ENCODE assay signal across 23 mouse cellular contexts in the genomic region with DNA sequence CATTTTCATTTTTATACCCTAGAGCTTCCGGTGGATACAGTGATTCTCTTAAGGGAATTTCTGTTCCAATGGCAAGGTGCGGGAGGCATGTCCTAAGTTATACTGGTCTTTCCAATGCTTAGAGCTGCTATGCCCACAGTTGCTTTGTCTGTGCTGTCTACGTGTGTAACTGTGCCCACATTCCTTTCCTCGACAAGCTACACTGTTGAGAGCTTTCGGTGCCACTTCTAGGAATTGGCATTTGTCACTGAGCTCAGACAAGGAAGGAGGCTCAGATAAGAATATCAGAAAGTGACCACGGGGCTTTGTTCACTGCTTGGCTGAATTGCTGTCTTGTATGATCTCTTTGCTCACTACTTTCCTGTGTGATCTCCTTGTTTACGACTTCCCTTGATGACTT.
"Had no signal": no experiment of that assay in that cellular context is flagged by ENCODE, and none has a peak within 500 bp of the region (broad histone marks: within the 10 kb centered on the region; RNA-seq: fewer than 3 reads in every experiment).

No protein-coding gene starts in this region.

- ATAC-seq: intestine, embryonic 15.5 days; midbrain, embryonic 15.5 days had no signal

- H3K36me3 ChIP-seq: intestine, embryonic 15.5 days; kidney, embryonic 15.5 days; limb, embryonic 15.5 days; midbrain, embryonic 12.5 days; neural tube, embryonic 12.5 days; stomach, embryonic 15.5 days had no signal

- H3K9ac ChIP-seq: intestine, embryonic 15.5 days; kidney, embryonic 15.5 days; limb, embryonic 12.5 days; limb, embryonic 15.5 days; midbrain, embryonic 12.5 days; midbrain, embryonic 15.5 days; neural tube, embryonic 12.5 days; neural tube, embryonic 15.5 days; stomach, embryonic 15.5 days had no signal

- H3K27ac ChIP-seq: intestine, embryonic 15.5 days; kidney, embryonic 15.5 days; limb, embryonic 12.5 days; limb, embryonic 15.5 days; macrophage; midbrain, embryonic 12.5 days; midbrain, embryonic 15.5 days; neural tube, embryonic 12.5 days; neural tube, embryonic 15.5 days; stomach, embryonic 15.5 days had no signal

- H3K27me3 ChIP-seq: intestine, embryonic 15.5 days; kidney, embryonic 15.5 days; limb, embryonic 12.5 days; limb, embryonic 15.5 days; midbrain, embryonic 12.5 days; midbrain, embryonic 15.5 days; neural tube, embryonic 12.5 days; neural tube, embryonic 15.5 days; stomach, embryonic 15.5 days had no signal

- H3K9me3 ChIP-seq: intestine, embryonic 15.5 days; kidney, embryonic 15.5 days; limb, embryonic 12.5 days; limb, embryonic 15.5 days; midbrain, embryonic 15.5 days; neural tube, embryonic 15.5 days; stomach, embryonic 15.5 days had no signal

- H3K4me2 ChIP-seq: intestine, embryonic 15.5 days; kidney, embryonic 15.5 days; limb, embryonic 12.5 days; limb, embryonic 15.5 days; midbrain, embryonic 12.5 days; midbrain, embryonic 15.5 days; neural tube, embryonic 12.5 days; neural tube, embryonic 15.5 days; stomach, embryonic 15.5 days had no signal

- H3K4me1 ChIP-seq: intestine, embryonic 15.5 days; kidney, embryonic 15.5 days; limb, embryonic 15.5 days; midbrain, embryonic 12.5 days; midbrain, embryonic 15.5 days; neural tube, embryonic 12.5 days; neural tube, embryonic 15.5 days; stomach, embryonic 15.5 days had no signal

- H3K4me3 ChIP-seq: intestine, embryonic 15.5 days; kidney, embryonic 15.5 days; limb, embryonic 12.5 days; limb, embryonic 15.5 days; midbrain, embryonic 12.5 days; midbrain, embryonic 15.5 days; neural tube, embryonic 12.5 days; neural tube, embryonic 15.5 days; stomach, embryonic 15.5 days had no signal

- DNase-seq: kidney, adult 11 months; kidney, adult 8-10 months; kidney, postnatal 10 days; kidney, postnatal 36 days; left cerebral cortex, postnatal 4 days; lung, adult 2 months; lung, postnatal 14 days; right cerebral cortex, adult 18-20 months; right cerebral cortex, postnatal 14 days; right cerebral cortex, postnatal 4 days; thymus, adult 18-20 months; thymus, postnatal 14 days; thymus, postnatal 4 days had no signal
